Mouse (Mus musculus) heart, embryonic 14.5 days (tissue): Measurements from ENCODE around the gene Gm11084. TPM values are rescaled to one million over a fixed set of nuclear protein-coding genes. Genes with fewer than 3 reads are reported as not detected.
A peak's percentile ranks its signal among the peaks of the same experiment; 100 is the strongest.

Source experiments
- ATAC-seq: fragments of 200-750 bp; cut with Nextera tagmentation; 2 replicates; pipeline ENCODE4 v1.8.0; 2017; ENCODE audit warnings: low read depth, moderate TSS enrichment; ENCODE audit not compliant: insufficient number of reproducible peaks, insufficient read depth, low FRiP score
- H3K27ac ChIP-seq, 2 experiments: fragments of 200-500 bp in 1 of 2; fragments of 300-500 bp in 1 of 2; sonication (generic) in 1 of 2; replicated peaks in 1 of 2; 2 replicates each; pipeline ENCODE4 v1.5.1; 2012 to 2014; ENCODE audit warnings: low read depth in 2 of 2, low read length in 2 of 2, control low read depth in 1 of 2, mild to moderate bottlenecking in 1 of 2, mixed read lengths in 1 of 2; ENCODE audit not compliant: control insufficient read depth in 1 of 2, insufficient read depth in 1 of 2
- H3K27me3 ChIP-seq: fragments of 300-500 bp; sonication (generic); 2 replicates; pipeline ENCODE4 v1.6.1; 2014; ENCODE audit warnings: mild to moderate bottlenecking, low read length, control low read depth; ENCODE audit not compliant: control insufficient read depth, insufficient read depth
- H3K36me3 ChIP-seq: fragments of 300-500 bp; sonication (generic); 2 replicates; pipeline ENCODE4 v1.6.1; 2014; ENCODE audit warnings: mild to moderate bottlenecking, control low read depth, low read length, mixed read lengths; ENCODE audit not compliant: control insufficient read depth, insufficient read depth
- H3K4me1 ChIP-seq, 2 experiments: fragments of 200-500 bp in 1 of 2; fragments of 300-500 bp in 1 of 2; sonication (generic) in 1 of 2; 2 replicates each; pipeline ENCODE4 v1.6.1; 2012 to 2014; ENCODE audit warnings: low read length in 2 of 2, control low read depth in 1 of 2, mixed read lengths in 1 of 2; ENCODE audit not compliant: control insufficient read depth in 2 of 2, insufficient read depth in 2 of 2
- H3K4me2 ChIP-seq: fragments of 300-500 bp; sonication (generic); 2 replicates; pipeline ENCODE4 v1.6.1; 2014; ENCODE audit warnings: mild to moderate bottlenecking, low read length
- H3K4me3 ChIP-seq, 2 experiments: fragments of 200-500 bp in 1 of 2; fragments of 300-500 bp in 1 of 2; sonication (generic) in 1 of 2; 2 replicates each; pipeline ENCODE4 v1.5.1; 2012 to 2014; ENCODE audit warnings: low read length in 2 of 2, mild to moderate bottlenecking in 2 of 2, control low read depth in 1 of 2, low read depth in 1 of 2, moderate library complexity in 1 of 2; ENCODE audit not compliant: control insufficient read depth in 1 of 2, insufficient read depth in 1 of 2
- H3K9ac ChIP-seq: fragments of 300-500 bp; sonication (generic); 2 replicates; pipeline ENCODE4 v1.6.1; 2014; ENCODE audit warnings: mild to moderate bottlenecking, low read length
- H3K9me3 ChIP-seq: fragments of 300-500 bp; sonication (generic); 2 replicates; pipeline ENCODE4 v1.6.1; 2016; ENCODE audit warnings: low read length, control low read depth; ENCODE audit not compliant: control insufficient read depth
- WGBS: fragments of 180-500 bp; shearing (Covaris S2); extraction: QIAGEN DNeasy Blood & Tissue Kit; methylation state at CpG from one replicate; pipeline ENCODE4 v1.1.7; 2014; 5-methylcytosine and 5-hydroxymethylcytosine counted together
- polyA plus RNA-seq: library from polyadenylated mRNA; unstranded; fragments of >200 nt; fragmentation: Nextera tagmentation; extraction: Ambion mirVana; gene quantifications from 2 replicates; pipeline ENCODE4 v1.2.1, GENCODE M21; 2014

Gm11084 gene
- polyA plus RNA-seq, 1 experiment from 2014 or later = not detected

DNA sequence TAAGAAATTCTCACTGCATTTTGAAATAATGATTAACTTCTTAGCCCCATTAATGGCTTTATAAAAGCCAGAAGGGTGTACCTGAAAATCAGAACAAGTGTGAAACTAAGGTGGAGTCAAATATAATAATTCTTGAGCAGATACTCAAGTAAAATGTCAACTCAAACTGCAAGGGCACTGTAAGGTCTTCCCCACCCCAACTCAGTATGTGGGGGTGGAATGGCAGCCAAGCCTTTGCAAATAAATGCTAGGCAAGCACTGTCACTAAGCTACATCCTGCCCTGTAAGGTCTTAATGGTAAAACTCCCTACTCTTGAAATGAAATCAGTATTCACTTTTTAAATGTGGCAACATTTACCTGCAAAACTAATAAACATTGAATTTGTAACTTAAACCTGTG is 10.5 kb downstream of the Gm11084 start:
- Histone ChIP-seq H3K4me3 (peak overlapping the region in 1 of 2 experiments; percentile 8; a peak in 1 of 4 replicates), H3K9me3 (no peaks in the 10 kb centered on the region), H3K4me1 (peaks cover 0 to 18% of the 10 kb centered on the region in 2 experiments; a peak in 2 of 4 replicates), H3K27ac (no peak overlapping the region), H3K36me3 (peaks cover 19% of the 10 kb centered on the region), H3K27me3 (no peaks in the 10 kb centered on the region), H3K9ac (no peak overlapping the region), H3K4me2 (peak overlapping the region; percentile 27)
- ATAC-seq = no peak

DNA sequence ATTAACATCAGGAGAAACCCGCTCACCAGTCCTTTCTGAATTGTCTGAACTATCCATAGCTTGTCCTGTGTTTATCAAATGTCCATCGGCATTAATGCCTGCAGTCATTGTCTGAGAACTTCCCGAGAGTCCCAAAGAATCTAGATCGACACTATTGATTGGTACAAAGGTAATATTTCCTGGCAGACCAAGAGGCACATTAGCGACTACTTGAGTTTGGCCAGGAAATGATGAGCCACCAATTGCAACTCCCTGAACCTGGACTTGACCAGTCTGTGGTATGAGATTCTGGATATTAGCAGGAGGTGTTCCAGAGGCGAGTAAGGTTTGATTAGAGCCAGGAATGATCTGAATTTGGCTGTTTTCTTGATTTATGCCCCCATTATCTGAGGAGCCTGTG is 15.7 kb downstream of the Gm11084 start:
- no peak overlapping the region for H3K27ac ChIP-seq
- 90% methylated on average over 6 of the region's 6 CpGs for WGBS

GRCm38 (mm10) chr2:72970302-72970701 is 16.2 kb downstream of the Gm11084 start:
- Histone ChIP-seq H3K9me3 (no peaks in the 10 kb centered on the region), H3K4me1 (peaks cover 0 to under 1% of the 10 kb centered on the region in 2 experiments; a peak in 1 of 4 replicates)
- WGBS = 96% methylated on average over 4 of the region's 4 CpGs

More for the DNA sequence above, 15.7 kb downstream of the Gm11084 start:
- no peak for ATAC-seq
- no peaks in the 10 kb centered on the region for H3K27me3 ChIP-seq
- H3K4me1 ChIP-seq = peaks cover 0 to 5% of the 10 kb centered on the region in 2 experiments; a peak in 2 of 4 replicates
- no peak overlapping the region for H3K9ac ChIP-seq
- H3K4me3 ChIP-seq = no peak overlapping the region
- H3K4me2 ChIP-seq = no peak overlapping the region
- peaks cover 51% of the 10 kb centered on the region for H3K36me3 ChIP-seq
- no peaks in the 10 kb centered on the region for H3K9me3 ChIP-seq

GRCm38 (mm10) chr2:72968536-72968935 is 18.0 kb downstream of the Gm11084 start:
- no peak for ATAC-seq
- H3K9ac ChIP-seq = no peak overlapping the region

More at GRCm38 (mm10) chr2:72970302-72970701, 16.2 kb downstream of the Gm11084 start:
- Histone ChIP-seq H3K36me3 (peaks cover 46% of the 10 kb centered on the region), H3K4me3 (no peak overlapping the region), H3K4me2 (no peak overlapping the region), H3K27me3 (no peaks in the 10 kb centered on the region), H3K27ac (no peak overlapping the region), H3K9ac (no peak overlapping the region)
- ATAC-seq = no peak

GRCm38 (mm10) chr2:72965450-72965849 is 21.1 kb downstream of the Gm11084 start:
- Histone ChIP-seq H3K27ac (no peak overlapping the region), H3K9ac (no peak overlapping the region), H3K4me2 (no peak overlapping the region), H3K27me3 (no peaks in the 10 kb centered on the region), H3K4me3 (no peak overlapping the region), H3K9me3 (no peaks in the 10 kb centered on the region), H3K4me1 (no peaks in the 10 kb centered on the region), H3K36me3 (peaks cover 39% of the 10 kb centered on the region)
- no peak for ATAC-seq
- 90% methylated on average over 2 of the region's 2 CpGs for WGBS

More at GRCm38 (mm10) chr2:72968536-72968935, 18.0 kb downstream of the Gm11084 start:
- Histone ChIP-seq H3K4me3 (no peak overlapping the region), H3K27ac (no peak overlapping the region), H3K9me3 (no peaks in the 10 kb centered on the region), H3K36me3 (peaks cover 46% of the 10 kb centered on the region), H3K4me2 (no peak overlapping the region), H3K27me3 (no peaks in the 10 kb centered on the region), H3K4me1 (no peaks in the 10 kb centered on the region)
- 95% methylated on average over 1 of the region's 1 CpGs for WGBS

DNA sequence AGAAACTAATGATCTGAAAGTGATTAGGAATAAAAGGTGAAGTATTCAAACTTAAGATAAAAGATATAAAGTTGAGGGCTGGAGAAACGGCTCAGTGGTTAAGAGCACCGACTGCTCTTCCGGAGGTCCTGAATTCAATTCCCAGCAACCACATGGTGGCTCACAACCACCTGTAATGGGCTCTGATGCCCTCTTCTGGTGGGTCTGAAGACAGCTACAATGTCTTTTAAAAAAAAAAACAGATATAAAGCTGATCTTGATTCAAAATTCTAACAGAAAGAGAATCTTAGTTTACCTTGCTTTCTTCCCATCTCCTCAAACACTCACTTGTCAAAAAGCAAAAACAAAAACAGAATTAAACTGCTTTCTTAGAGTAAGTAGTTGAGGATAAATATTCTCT is 30.1 kb downstream of the Gm11084 start:
- WGBS = 98% methylated on average over 3 of the region's 3 CpGs
- Histone ChIP-seq H3K36me3 (peaks cover 64% of the 10 kb centered on the region), H3K27ac (no peak overlapping the region)

GRCm38 (mm10) chr2:72952979-72953378 is 33.5 kb downstream of the Gm11084 start:
- H3K9me3 ChIP-seq = no peaks in the 10 kb centered on the region
- H3K9ac ChIP-seq = no peak overlapping the region
- H3K36me3 ChIP-seq = peaks cover 51% of the 10 kb centered on the region
- no peak overlapping the region for H3K4me3 ChIP-seq
- H3K4me1 ChIP-seq = no peaks in the 10 kb centered on the region; a peak in 1 of 4 replicates
- H3K27me3 ChIP-seq = no peaks in the 10 kb centered on the region
- 82% methylated on average over 3 of the region's 3 CpGs for WGBS
- H3K27ac ChIP-seq = no peak overlapping the region
- no peak for ATAC-seq
- no peak overlapping the region for H3K4me2 ChIP-seq

More for the DNA sequence above, 30.1 kb downstream of the Gm11084 start:
- no peaks in the 10 kb centered on the region; a peak in 1 of 4 replicates for H3K4me1 ChIP-seq
- H3K9me3 ChIP-seq = no peaks in the 10 kb centered on the region
- no peak overlapping the region for H3K4me3 ChIP-seq
- H3K4me2 ChIP-seq = no peak overlapping the region
- no peaks in the 10 kb centered on the region for H3K27me3 ChIP-seq
- no peak for ATAC-seq
- H3K9ac ChIP-seq = no peak overlapping the region

DNA sequence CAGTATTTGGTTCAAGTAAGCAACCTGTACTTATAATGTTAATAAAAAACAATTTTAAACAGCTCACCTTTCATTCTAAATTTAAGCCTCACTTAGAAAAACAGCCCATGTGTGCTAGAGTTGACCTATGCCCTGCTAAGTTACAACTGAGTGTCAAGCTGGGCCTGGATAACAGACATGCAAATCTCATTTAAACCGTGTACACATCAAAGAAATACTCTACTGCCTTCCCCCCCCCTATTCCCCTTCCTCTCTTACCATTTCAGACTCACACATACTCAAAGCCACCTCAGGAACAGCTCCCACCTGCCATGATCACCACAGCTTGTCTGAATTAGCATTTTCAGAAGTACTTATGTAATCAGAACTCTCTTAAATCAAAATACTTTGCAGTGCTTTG is 50.6 kb downstream of the Gm11084 start:
- Histone ChIP-seq H3K4me1 (no peaks in the 10 kb centered on the region), H3K4me3 (no peak overlapping the region), H3K9me3 (no peaks in the 10 kb centered on the region), H3K27ac (no peak overlapping the region), H3K4me2 (no peak overlapping the region), H3K27me3 (no peaks in the 10 kb centered on the region), H3K9ac (no peak overlapping the region), H3K36me3 (peaks cover 49% of the 10 kb centered on the region)
- ATAC-seq = no peak
- WGBS = 30% methylated on average over 1 of the region's 1 CpGs
